15 mouse cellular contexts compared by ENCODE assay signal in genomic region chr1:127208167-127208566, GRCm38 (mm10). TPM values are rescaled to one million over a fixed set of nuclear protein-coding genes. Genes with fewer than 3 reads are reported as not detected.
A peak's percentile ranks its signal among the peaks of the same experiment; 100 is the strongest.
DNase-seq lines count a peak whose midpoint lies in the region; ATAC-seq and TF ChIP-seq lines count a peak whose summit lies in the region.
"Had no signal": no experiment of that assay in that cellular context is flagged by ENCODE, and none has a peak within 500 bp of the region (broad histone marks: within the 10 kb centered on the region; RNA-seq: fewer than 3 reads in every experiment).

No protein-coding gene starts in this region.

- intact Hi-C loops in left cerebral cortex, postnatal 36 days (cut with DNase I), result no loop called here
- intact Hi-C loops in left cerebral cortex, postnatal 4 days (cut with DNase I), result loop anchor here (10.0 kb wide), 1 partner anchor 193 kb away; no protein-coding TSS in a partner anchor

- no peaks in the 10 kb centered on the region for H3K9me3 ChIP-seq in forebrain, embryonic 13.5 days (replicated peaks)
- no peaks in the 10 kb centered on the region for H3K9me3 ChIP-seq in forebrain, embryonic 10.5 days
- H3K9me3 ChIP-seq in midbrain, embryonic 15.5 days, result no peaks in the 10 kb centered on the region
- H3K9me3 ChIP-seq: heart, embryonic 12.5 days had no signal

- H3K27me3 ChIP-seq in forebrain, embryonic 13.5 days, result no peaks in the 10 kb centered on the region
- no peaks in the 10 kb centered on the region for H3K27me3 ChIP-seq in forebrain, embryonic 10.5 days (ENCODE audit: poor library complexity, severe bottlenecking)
- H3K27me3 ChIP-seq in midbrain, embryonic 15.5 days (replicated peaks), result no peaks in the 10 kb centered on the region
- H3K27me3 ChIP-seq: heart, embryonic 12.5 days had no signal

- H3K4me1 ChIP-seq in forebrain, embryonic 13.5 days, result peaks cover 30% of the 10 kb centered on the region
- peaks cover 45% of the 10 kb centered on the region for H3K4me1 ChIP-seq in forebrain, embryonic 10.5 days
- H3K4me1 ChIP-seq in midbrain, embryonic 15.5 days, result peaks cover 23% of the 10 kb centered on the region

- ATAC-seq in forebrain, embryonic 13.5 days, result no peak
- no peak for ATAC-seq in midbrain, embryonic 15.5 days (replicated peaks)
- ATAC-seq: intestine, postnatal 0 days had no signal

- no peak for TF ChIP-seq POLR2A in brain, embryonic 14.5 days (IDR thresholded peaks at IDR 0.05; ENCODE audit: borderline replicate concordance, extremely low read depth, insufficient read depth, insufficient read length, poor library complexity, severe bottlenecking)

- DNase-seq in forebrain, embryonic 10.5 days (ENCODE audit: extremely low spot score, low spot score), result no peak
- peak; percentile 19 to 38 for DNase-seq in left cerebral cortex, postnatal 36 days (ENCODE audit: low spot score in 2 of 2)
- no peak for DNase-seq in left cerebral cortex, postnatal 4 days
- DNase-seq in brain, embryonic 14.5 days (ENCODE audit: low read depth), result peak; percentile 44
- no peak for DNase-seq in layer of hippocampus, postnatal 36 days
- no peak for DNase-seq in heart, adult 18-20 months
- DNase-seq: adrenal gland, adult 2 months; cerebellum, adult 18-20 months; heart, postnatal 36 days; lung, adult 18-20 months had no signal

- 73% methylated on average over 9 of the region's 9 CpGs for WGBS in forebrain, embryonic 13.5 days
- 78% methylated on average over 9 of the region's 9 CpGs for WGBS in forebrain, embryonic 10.5 days
- WGBS in midbrain, embryonic 15.5 days, result 67% methylated on average over 9 of the region's 9 CpGs

- H3K4me3 ChIP-seq in forebrain, embryonic 13.5 days, result no peak overlapping the region
- no peak overlapping the region for H3K4me3 ChIP-seq in forebrain, embryonic 10.5 days
- no peak overlapping the region; the same call in 1 of the 2 replicates for H3K4me3 ChIP-seq in midbrain, embryonic 15.5 days
- H3K4me3 ChIP-seq: erythroblast, embryonic 14.5 days; heart, embryonic 12.5 days had no signal

- H3K9ac ChIP-seq in forebrain, embryonic 13.5 days, result no peak overlapping the region
- no peak overlapping the region for H3K9ac ChIP-seq in midbrain, embryonic 15.5 days
- H3K9ac ChIP-seq: heart, embryonic 12.5 days had no signal

- TF ChIP-seq CTCF in brain, embryonic 14.5 days (IDR thresholded peaks at IDR 0.05; ENCODE audit: borderline replicate concordance, extremely low read depth, insufficient read depth, insufficient read length), result no peak

- H3K4me2 ChIP-seq in forebrain, embryonic 13.5 days, result peak overlapping the region; percentile 92
- H3K4me2 ChIP-seq in midbrain, embryonic 15.5 days, result peak overlapping the region; percentile 79
- H3K4me2 ChIP-seq: heart, embryonic 12.5 days had no signal

- H3K36me3 ChIP-seq in forebrain, embryonic 13.5 days (ENCODE audit: poor library complexity, severe bottlenecking), result no peaks in the 10 kb centered on the region
- no peaks in the 10 kb centered on the region for H3K36me3 ChIP-seq in forebrain, embryonic 10.5 days (replicated peaks)
- H3K36me3 ChIP-seq in midbrain, embryonic 15.5 days (replicated peaks), result no peaks in the 10 kb centered on the region
- H3K36me3 ChIP-seq: heart, embryonic 12.5 days had no signal

- peak overlapping the region; percentile 25; the same call in 1 of the 2 replicates for H3K27ac ChIP-seq in forebrain, embryonic 13.5 days
- no peak overlapping the region for H3K27ac ChIP-seq in forebrain, embryonic 10.5 days
- H3K27ac ChIP-seq in midbrain, embryonic 15.5 days, result no peak overlapping the region

RNA-seq across cellular contexts. Expression of gene Mgat5, which starts 3.4 kb away (rescaled TPM):
- polyA plus RNA-seq in forebrain, embryonic 13.5 days (2015; fragmentation: Nextera tagmentation; extraction: Ambion mirVana), result 8.9 and 10.1 TPM in 2 replicates
- 5.1 and 5.5 TPM in 2 replicates for polyA plus RNA-seq in forebrain, embryonic 10.5 days (2016; fragmentation: Nextera tagmentation; extraction: Ambion mirVana)
- total RNA-seq in left cerebral cortex, postnatal 36 days (2021), result 10 to 100 TPM; 77.3 to 79.1 TPM
- 10 to 100 TPM; 48.2 to 48.9 TPM for total RNA-seq in left cerebral cortex, postnatal 4 days (2021)
- polyA plus RNA-seq in brain, embryonic 14.5 days (2012; rRNA removed), result 17.0 and 29.3 TPM in 2 replicates
- polyA plus RNA-seq in midbrain, embryonic 15.5 days (2015; fragmentation: Nextera tagmentation; extraction: Ambion mirVana), result 15.0 and 17.0 TPM in 2 replicates
- 10 to 100 TPM; 52.6 to 52.7 TPM for total RNA-seq in layer of hippocampus, postnatal 36 days (2021)
- 10 to 100 TPM; 13.2 to 15.2 TPM for total RNA-seq in heart, adult 18-20 months (2021)

Comparison
In these comparisons a context has a peak if more than half of its experiments do, and no peak if none do; other contexts are left out.
1. DNase-seq: peak in left cerebral cortex, postnatal 36 days (2 of 2) and brain, embryonic 14.5 days (single experiment); none in forebrain, embryonic 10.5 days (single experiment), left cerebral cortex, postnatal 4 days (single experiment), layer of hippocampus, postnatal 36 days (0 of 2) and heart, adult 18-20 months (0 of 2).